Mouse (Mus musculus): ENCODE results near the gene Arhgap45.

DNA sequence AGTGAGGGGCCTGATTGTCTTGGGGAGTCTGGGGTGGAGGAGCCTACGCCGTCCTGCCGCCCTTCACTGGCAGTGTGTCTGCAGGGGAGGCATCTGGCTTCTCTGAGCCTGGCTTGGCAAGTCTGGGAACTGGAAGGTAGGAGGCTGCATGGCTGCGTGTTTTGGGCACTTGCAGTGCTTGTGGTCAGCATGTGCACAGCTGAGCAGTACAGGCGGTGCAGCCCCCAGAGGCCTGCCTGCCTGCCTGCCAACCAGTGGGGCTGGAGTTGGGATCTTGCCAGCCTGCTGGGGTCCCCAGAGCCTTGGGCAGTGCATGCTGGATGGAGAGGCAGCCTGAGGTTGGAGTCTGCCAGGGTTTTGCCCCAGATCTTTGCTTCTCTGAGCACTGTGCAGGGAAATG is 46.7 kb downstream of the Arhgap45 start:
- TF ChIP-seq CTCF (IDR thresholded peaks at IDR 0.05; ENCODE audit: control insufficient read depth, insufficient read depth, insufficient read length), result no peak
- TF ChIP-seq MYOG (IDR thresholded peaks at IDR 0.05; ENCODE audit: control insufficient read depth, extremely low read depth, insufficient read length), result no peak

All from C2C12 (cell line).